22 mouse cellular contexts compared by ENCODE assay signal in genomic region chr8:125232724-125233123, GRCm38 (mm10).
DNase-seq lines count a peak whose midpoint lies in the region; ATAC-seq and TF ChIP-seq lines count a peak whose summit lies in the region.
"Had no signal": no experiment of that assay in that cellular context is flagged by ENCODE, and none has a peak within 500 bp of the region (broad histone marks: within the 10 kb centered on the region; RNA-seq: fewer than 3 reads in every experiment).

No protein-coding gene starts in this region.

- no peaks in the 10 kb centered on the region for H3K27me3 ChIP-seq in thymus, adult 2 months (ENCODE audit: control insufficient read depth, insufficient read depth, low read length)
- H3K27me3 ChIP-seq in liver, embryonic 12.5 days (replicated peaks) = no peaks in the 10 kb centered on the region
- H3K27me3 ChIP-seq in heart, embryonic 10.5 days (ENCODE audit: insufficient read depth, poor library complexity, severe bottlenecking) = no peaks in the 10 kb centered on the region
- no peaks in the 10 kb centered on the region for H3K27me3 ChIP-seq in heart, embryonic 12.5 days (replicated peaks)
- H3K27me3 ChIP-seq: heart, embryonic 13.5 days had no signal

- no peaks in the 10 kb centered on the region for H3K9me3 ChIP-seq in liver, embryonic 12.5 days (replicated peaks)
- H3K9me3 ChIP-seq in heart, embryonic 10.5 days = no peaks in the 10 kb centered on the region
- H3K9me3 ChIP-seq in heart, embryonic 12.5 days (replicated peaks) = no peaks in the 10 kb centered on the region
- H3K9me3 ChIP-seq: forebrain, embryonic 10.5 days; forebrain, embryonic 13.5 days had no signal

- no peak for TF ChIP-seq POLR2A in thymus, adult 2 months (IDR thresholded peaks at IDR 0.05; ENCODE audit: control insufficient read depth, extremely low read depth, insufficient read depth, low read length, poor library complexity)

- H3K9ac ChIP-seq in liver, embryonic 12.5 days = no peak overlapping the region
- no peak overlapping the region for H3K9ac ChIP-seq in heart, embryonic 12.5 days
- H3K9ac ChIP-seq: forebrain, embryonic 13.5 days; heart, embryonic 13.5 days; hindbrain, embryonic 14.5 days had no signal

- no peak overlapping the region for H3K27ac ChIP-seq in thymus, adult 2 months (ENCODE audit: control insufficient read depth, insufficient read depth, low read length)
- H3K27ac ChIP-seq in liver, embryonic 12.5 days = no peak overlapping the region
- no peak overlapping the region for H3K27ac ChIP-seq in heart, embryonic 10.5 days
- H3K27ac ChIP-seq in heart, embryonic 12.5 days (ENCODE audit: poor library complexity, severe bottlenecking) = no peak overlapping the region
- H3K27ac ChIP-seq: forebrain, embryonic 10.5 days; forebrain, embryonic 13.5 days; heart, embryonic 13.5 days; hindbrain, embryonic 14.5 days; hindbrain, postnatal 0 days had no signal

- DNase-seq in thymus, adult 2 months = peak; percentile 57
- peak; percentile 75 for DNase-seq in thymus, postnatal 14 days
- peak; percentile 67 for DNase-seq in thymus, postnatal 4 days
- no peak for DNase-seq in heart, embryonic 10.5 days (ENCODE audit: low spot score)
- DNase-seq: adrenal gland, adult 8-10 months; adrenal gland, postnatal 25 days; cerebellum, adult 18-20 months; cerebellum, adult 9-10 months; cerebellum, postnatal 14 days; gastrocnemius, postnatal 14 days; heart, adult 11 months; heart, postnatal 14 days; heart, postnatal 4 days had no signal

- peaks cover 9% of the 10 kb centered on the region for H3K4me1 ChIP-seq in thymus, adult 2 months (replicated peaks; ENCODE audit: control insufficient read depth, insufficient read depth, low read length)
- H3K4me1 ChIP-seq in liver, embryonic 12.5 days = no peaks in the 10 kb centered on the region
- peaks cover 20% of the 10 kb centered on the region for H3K4me1 ChIP-seq in heart, embryonic 10.5 days
- peaks cover 24% of the 10 kb centered on the region for H3K4me1 ChIP-seq in heart, embryonic 12.5 days (replicated peaks)

- WGBS in thymus, adult 2 months = 23% methylated on average over 9 of the region's 9 CpGs
- 74% methylated on average over 9 of the region's 9 CpGs for WGBS in liver, embryonic 12.5 days (ENCODE audit: insufficient replicate concordance)
- 72% methylated on average over 9 of the region's 9 CpGs for WGBS in heart, embryonic 10.5 days
- 65% methylated on average over 9 of the region's 9 CpGs for WGBS in heart, embryonic 12.5 days

- H3K4me3 ChIP-seq in thymus, adult 2 months (ENCODE audit: control insufficient read depth, insufficient read depth, low read length) = no peak overlapping the region
- H3K4me3 ChIP-seq in liver, embryonic 12.5 days = no peak overlapping the region
- H3K4me3 ChIP-seq in heart, embryonic 10.5 days = no peak overlapping the region
- H3K4me3 ChIP-seq in heart, embryonic 12.5 days = no peak overlapping the region
- H3K4me3 ChIP-seq: forebrain, embryonic 10.5 days; forebrain, embryonic 13.5 days; heart, embryonic 13.5 days had no signal

- no peaks in the 10 kb centered on the region for H3K36me3 ChIP-seq in thymus, adult 2 months (ENCODE audit: control insufficient read depth, insufficient read depth, low read length)
- H3K36me3 ChIP-seq in liver, embryonic 12.5 days = no peaks in the 10 kb centered on the region
- H3K36me3 ChIP-seq in heart, embryonic 10.5 days = peaks cover 4% of the 10 kb centered on the region
- H3K36me3 ChIP-seq in heart, embryonic 12.5 days = 0 out of 2 replicates have a peak, but pooled peaks cover 5% of the 10 kb centered on the region
- H3K36me3 ChIP-seq: forebrain, embryonic 10.5 days; heart, embryonic 13.5 days had no signal

- H3K4me2 ChIP-seq in liver, embryonic 12.5 days = no peak overlapping the region
- H3K4me2 ChIP-seq in heart, embryonic 12.5 days = no peak overlapping the region
- H3K4me2 ChIP-seq: forebrain, embryonic 13.5 days; heart, embryonic 13.5 days; hindbrain, embryonic 14.5 days had no signal

- TF ChIP-seq CTCF in thymus, adult 2 months (IDR thresholded peaks at IDR 0.05; ENCODE audit: borderline replicate concordance, control insufficient read depth, extremely low read depth, insufficient read depth, low read length, poor library complexity) = no peak

- no peak for ATAC-seq in liver, embryonic 12.5 days
- ATAC-seq in heart, embryonic 12.5 days (ENCODE audit: insufficient number of reproducible peaks, low FRiP score) = no peak
- ATAC-seq: CD4-positive, CD25-positive, alpha-beta regulatory T cell, adult 4 months; forebrain, embryonic 13.5 days; forebrain, embryonic 16.5 days; hindbrain, postnatal 0 days had no signal
